Mouse (Mus musculus) neural tube, embryonic 15.5 days (tissue): ENCODE data around the gene Ripor3. TPM values are rescaled to one million over a fixed set of nuclear protein-coding genes. Genes with fewer than 3 reads are reported as not detected.
A peak's percentile ranks its signal among the peaks of the same experiment; 100 is the strongest.

Experiments used
- ATAC-seq: fragments of 200-750 bp; cut with Nextera tagmentation; 2 replicates; pipeline ENCODE4 v1.8.0; 2017; ENCODE audit warnings: mild to moderate bottlenecking, moderate TSS enrichment, moderate library complexity; ENCODE audit not compliant: low FRiP score
- H3K27ac ChIP-seq: fragments of 300-500 bp; sonication (generic); replicated peaks from 2 replicates; pipeline ENCODE4 v1.5.1; 2015; ENCODE audit warnings: mild to moderate bottlenecking, inconsistent platforms
- H3K27me3 ChIP-seq: fragments of 300-500 bp; sonication (generic); replicated peaks from 2 replicates; pipeline ENCODE4 v1.6.1; 2015; ENCODE audit warnings: inconsistent platforms
- H3K36me3 ChIP-seq: fragments of 300-500 bp; sonication (generic); 2 replicates; pipeline ENCODE4 v1.6.1; 2015; ENCODE audit warnings: inconsistent platforms
- H3K4me1 ChIP-seq: fragments of 300-500 bp; sonication (generic); 2 replicates; pipeline ENCODE4 v1.6.1; 2015; ENCODE audit warnings: inconsistent platforms
- H3K4me2 ChIP-seq: fragments of 300-500 bp; sonication (generic); 2 replicates; pipeline ENCODE4 v1.6.1; 2015; ENCODE audit warnings: inconsistent platforms, mild to moderate bottlenecking, moderate library complexity
- H3K4me3 ChIP-seq: fragments of 300-500 bp; sonication (generic); replicated peaks from 2 replicates; pipeline ENCODE4 v1.5.1; 2015; ENCODE audit warnings: mild to moderate bottlenecking, inconsistent platforms
- H3K9ac ChIP-seq: fragments of 300-500 bp; sonication (generic); replicated peaks from 2 replicates; pipeline ENCODE4 v1.6.1; 2015; ENCODE audit warnings: mild to moderate bottlenecking, inconsistent platforms
- H3K9me3 ChIP-seq: fragments of 300-500 bp; sonication (generic); replicated peaks from 2 replicates; pipeline ENCODE4 v1.6.1; 2016; ENCODE audit warnings: inconsistent platforms
- WGBS: fragments of 180-500 bp; shearing (Covaris S2); methylation state at CpG from one replicate; pipeline ENCODE4 v1.1.7; 2015; ENCODE audit warnings: mixed read lengths; 5-methylcytosine and 5-hydroxymethylcytosine counted together
- polyA plus RNA-seq: library from polyadenylated mRNA; unstranded; fragments of >200 nt; fragmentation: Nextera tagmentation; extraction: Ambion mirVana; gene quantifications from 2 replicates; pipeline ENCODE4 v1.2.1, GENCODE M21; 2015

Ripor3 gene
- polyA plus RNA-seq, 1 experiment from 2014 or later = 0.47 TPM

- H3K9me3 ChIP-seq = no peaks in the 10 kb centered on the region
- peaks cover 45% of the 10 kb centered on the region for H3K4me1 ChIP-seq
- ATAC-seq = no peak
- no peak overlapping the region for H3K4me2 ChIP-seq
- no peak overlapping the region for H3K4me3 ChIP-seq
- H3K27me3 ChIP-seq = no peaks in the 10 kb centered on the region
- 87% methylated on average over 6 of the region's 6 CpGs for WGBS
- no peaks in the 10 kb centered on the region for H3K36me3 ChIP-seq
- no peak overlapping the region for H3K9ac ChIP-seq
- H3K27ac ChIP-seq = no peak overlapping the region
Observed at GRCm38 (mm10) chr2:167950681-167951080, 59.7 kb downstream of the Ripor3 start.

- Histone ChIP-seq H3K9me3 (no peaks in the 10 kb centered on the region), H3K4me1 (peaks cover 52% of the 10 kb centered on the region), H3K4me3 (no peak overlapping the region), H3K36me3 (no peaks in the 10 kb centered on the region), H3K4me2 (no peak overlapping the region), H3K27me3 (no peaks in the 10 kb centered on the region), H3K9ac (no peak overlapping the region), H3K27ac (no peak overlapping the region)
- ATAC-seq = no peak
- 84% methylated on average over 2 of the region's 2 CpGs for WGBS
Observed at GRCm38 (mm10) chr2:167949808-167950207, 60.6 kb downstream of the Ripor3 start.

- Histone ChIP-seq H3K9ac (no peak overlapping the region), H3K4me3 (no peak overlapping the region), H3K9me3 (no peaks in the 10 kb centered on the region), H3K27ac (no peak overlapping the region), H3K36me3 (no peaks in the 10 kb centered on the region), H3K4me2 (no peak overlapping the region), H3K4me1 (peaks cover 58% of the 10 kb centered on the region), H3K27me3 (no peaks in the 10 kb centered on the region)
- ATAC-seq = no peak
- WGBS = 83% methylated on average over 6 of the region's 6 CpGs
Observed at GRCm38 (mm10) chr2:167949250-167949649, 61.2 kb downstream of the Ripor3 start.

GRCm38 (mm10) chr2:167948557-167948956 is 61.9 kb downstream of the Ripor3 start:
- H3K9me3 ChIP-seq = no peaks in the 10 kb centered on the region
- WGBS = 80% methylated on average over 13 of the region's 13 CpGs
- H3K4me1 ChIP-seq = peaks cover 63% of the 10 kb centered on the region
- H3K4me3 ChIP-seq = no peak overlapping the region
- ATAC-seq = no peak
- H3K9ac ChIP-seq = no peak overlapping the region
- no peaks in the 10 kb centered on the region for H3K27me3 ChIP-seq
- H3K36me3 ChIP-seq = no peaks in the 10 kb centered on the region
- H3K4me2 ChIP-seq = no peak overlapping the region
- no peak overlapping the region for H3K27ac ChIP-seq

GRCm38 (mm10) chr2:167948047-167948446 is 62.4 kb downstream of the Ripor3 start:
- Histone ChIP-seq H3K4me1 (peaks cover 68% of the 10 kb centered on the region), H3K9me3 (no peaks in the 10 kb centered on the region), H3K27me3 (no peaks in the 10 kb centered on the region), H3K27ac (no peak overlapping the region), H3K4me2 (no peak overlapping the region), H3K9ac (no peak overlapping the region), H3K36me3 (no peaks in the 10 kb centered on the region), H3K4me3 (no peak overlapping the region)
- 79% methylated on average over 6 of the region's 6 CpGs for WGBS
- no peak for ATAC-seq

- H3K4me1 ChIP-seq = peaks cover 76% of the 10 kb centered on the region
- no peaks in the 10 kb centered on the region for H3K36me3 ChIP-seq
- H3K4me2 ChIP-seq = no peak overlapping the region
- H3K27me3 ChIP-seq = no peaks in the 10 kb centered on the region
- H3K4me3 ChIP-seq = no peak overlapping the region
- no peak overlapping the region for H3K27ac ChIP-seq
- no peak overlapping the region for H3K9ac ChIP-seq
- no peak for ATAC-seq
- 93% methylated on average over 3 of the region's 3 CpGs for WGBS
- no peaks in the 10 kb centered on the region for H3K9me3 ChIP-seq
Observed at GRCm38 (mm10) chr2:167947251-167947650, 63.2 kb downstream of the Ripor3 start.

- ATAC-seq = no peak
- no peaks in the 10 kb centered on the region for H3K27me3 ChIP-seq
- H3K4me3 ChIP-seq = no peak overlapping the region
- H3K4me2 ChIP-seq = no peak overlapping the region
- no peaks in the 10 kb centered on the region for H3K36me3 ChIP-seq
- H3K9ac ChIP-seq = no peak overlapping the region
- H3K4me1 ChIP-seq = peaks cover 84% of the 10 kb centered on the region
- H3K27ac ChIP-seq = no peak overlapping the region
- 83% methylated on average over 5 of the region's 5 CpGs for WGBS
- no peaks in the 10 kb centered on the region for H3K9me3 ChIP-seq
Observed at GRCm38 (mm10) chr2:167945451-167945850, 65.0 kb downstream of the Ripor3 start.

GRCm38 (mm10) chr2:167944193-167944592 is 66.2 kb downstream of the Ripor3 start:
- peaks cover 86% of the 10 kb centered on the region for H3K4me1 ChIP-seq
- no peaks in the 10 kb centered on the region for H3K36me3 ChIP-seq
- ATAC-seq = no peak
- no peak overlapping the region for H3K27ac ChIP-seq
- no peaks in the 10 kb centered on the region for H3K27me3 ChIP-seq
- WGBS = 68% methylated on average over 3 of the region's 3 CpGs
- no peaks in the 10 kb centered on the region for H3K9me3 ChIP-seq
- H3K4me2 ChIP-seq = no peak overlapping the region
- no peak overlapping the region for H3K4me3 ChIP-seq
- H3K9ac ChIP-seq = no peak overlapping the region

- H3K4me2 ChIP-seq = 0 out of 2 replicates have a peak overlapping the region, but pooled peaks have one; percentile 9
- H3K4me3 ChIP-seq = no peak overlapping the region
- 66% methylated on average over 12 of the region's 12 CpGs for WGBS
- peaks cover 84% of the 10 kb centered on the region for H3K4me1 ChIP-seq
- no peaks in the 10 kb centered on the region for H3K27me3 ChIP-seq
- peak overlapping the region; percentile 46 for H3K27ac ChIP-seq
- H3K36me3 ChIP-seq = no peaks in the 10 kb centered on the region
- H3K9ac ChIP-seq = no peak overlapping the region
- no peak; the same call in 1 of the 2 replicates for ATAC-seq
- H3K9me3 ChIP-seq = no peaks in the 10 kb centered on the region
Observed at GRCm38 (mm10) chr2:167942926-167943633, 67.3 kb downstream of the Ripor3 start.

- WGBS = 39% methylated on average over 8 of the region's 8 CpGs
- peaks cover 78% of the 10 kb centered on the region for H3K4me1 ChIP-seq
- peak overlapping the region; percentile 46 for H3K27ac ChIP-seq
- H3K4me2 ChIP-seq = peak overlapping the region; percentile 9; the same call in 1 of the 2 replicates
- H3K36me3 ChIP-seq = no peaks in the 10 kb centered on the region
- ATAC-seq = no peak; the same call in 1 of the 2 replicates
- no peak overlapping the region for H3K9ac ChIP-seq
- H3K4me3 ChIP-seq = no peak overlapping the region
- H3K27me3 ChIP-seq = no peaks in the 10 kb centered on the region
- H3K9me3 ChIP-seq = no peaks in the 10 kb centered on the region
Observed at GRCm38 (mm10) chr2:167942199-167942925, 68.1 kb downstream of the Ripor3 start.

- Histone ChIP-seq H3K4me1 (peaks cover 83% of the 10 kb centered on the region), H3K9ac (0 out of 2 replicates have a peak overlapping the region, but pooled peaks have one; percentile 21), H3K36me3 (no peaks in the 10 kb centered on the region), H3K27me3 (no peaks in the 10 kb centered on the region), H3K9me3 (no peaks in the 10 kb centered on the region), H3K4me3 (no peak overlapping the region), H3K27ac (peak overlapping the region; percentile 46), H3K4me2 (no peak overlapping the region)
- WGBS = 33% methylated on average over 6 of the region's 6 CpGs
- no peak for ATAC-seq
Observed at GRCm38 (mm10) chr2:167941745-167942176, 68.7 kb downstream of the Ripor3 start.

- no peak overlapping the region for H3K9ac ChIP-seq
- no peak for ATAC-seq
Observed at GRCm38 (mm10) chr2:167941320-167941719, 69.1 kb downstream of the Ripor3 start.

More at GRCm38 (mm10) chr2:167941320-167941719, 69.1 kb downstream of the Ripor3 start:
- H3K9me3 ChIP-seq = no peaks in the 10 kb centered on the region
- no peak overlapping the region for H3K4me2 ChIP-seq
- no peak overlapping the region for H3K4me3 ChIP-seq
- WGBS = 38% methylated on average over 4 of the region's 4 CpGs
- H3K27me3 ChIP-seq = no peaks in the 10 kb centered on the region
- 0 out of 2 replicates have a peak overlapping the region, but pooled peaks have one; percentile 28 for H3K27ac ChIP-seq
- peaks cover 88% of the 10 kb centered on the region for H3K4me1 ChIP-seq
- no peaks in the 10 kb centered on the region for H3K36me3 ChIP-seq
